Mouse (Mus musculus): ENCODE measurements around the gene Slc25a26. TPM values are rescaled to one million over a fixed set of nuclear protein-coding genes. Genes with fewer than 3 reads are reported as not detected.

Slc25a26 gene
- 7.2 and 8.9 TPM in 2 replicates for polyA plus RNA-seq (2016; fragmentation: Nextera tagmentation; extraction: Ambion mirVana)

DNA sequence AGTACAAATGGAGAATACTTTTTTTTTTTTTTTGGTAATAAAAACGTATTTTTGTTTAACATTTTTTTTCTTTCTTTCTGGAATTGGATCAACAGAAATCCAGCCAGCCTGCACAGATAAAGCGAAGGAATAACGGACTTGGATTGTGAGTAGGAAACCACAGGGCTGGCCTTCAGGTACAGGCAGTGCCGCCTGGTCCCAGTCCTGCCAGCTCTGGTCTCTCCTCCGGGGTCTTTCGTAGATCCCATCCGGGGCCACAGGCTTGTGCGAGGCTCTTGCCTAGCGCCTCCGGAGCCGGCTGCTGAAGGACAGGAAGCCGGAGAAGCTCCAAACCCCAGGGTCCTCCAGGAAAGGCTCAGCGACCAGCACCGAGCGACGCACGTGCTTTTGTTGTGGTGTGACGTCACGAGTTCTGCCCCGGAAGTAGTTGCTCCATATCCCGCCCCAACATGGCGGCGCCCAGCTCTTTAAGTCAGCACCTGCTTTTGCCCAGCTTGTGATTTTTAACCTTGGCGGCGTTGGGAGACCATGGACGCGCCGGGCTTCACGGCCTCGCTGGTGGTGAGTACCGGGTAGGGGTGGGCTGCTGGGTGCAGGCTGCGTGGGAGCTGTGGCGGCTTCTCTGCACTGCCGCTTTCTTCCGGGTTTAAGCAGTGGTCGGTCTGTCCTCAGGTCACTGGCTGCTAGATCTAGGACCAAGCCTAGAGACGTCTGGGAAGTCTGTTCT is at the start of gene Slc25a26:
Gene Slc25a26 (plus strand): TSS at position 435 of the 727 bp plus-strand sequence.
- Histone ChIP-seq H3K4me2 (replicated peaks) (peak within 1 kb of the TSS; percentile 72), H3K9ac (peak within 1 kb of the TSS; percentile 42), H3K27me3 (no peaks in the 10 kb centered on the region), H3K4me1 (peaks cover 6% of the 10 kb centered on the region), H3K27ac (no peak within 1 kb of the TSS), H3K4me3 (peak within 1 kb of the TSS; percentile 86), H3K36me3 (no peaks in the 10 kb centered on the region), H3K9me3 (no peaks in the 10 kb centered on the region)
- ATAC-seq (ENCODE audit: insufficient number of reproducible peaks, insufficient read depth, low FRiP score, low TSS enrichment): peak; percentile 84
- WGBS: under 1% methylated on average over 37 of the region's 37 CpGs

DNA sequence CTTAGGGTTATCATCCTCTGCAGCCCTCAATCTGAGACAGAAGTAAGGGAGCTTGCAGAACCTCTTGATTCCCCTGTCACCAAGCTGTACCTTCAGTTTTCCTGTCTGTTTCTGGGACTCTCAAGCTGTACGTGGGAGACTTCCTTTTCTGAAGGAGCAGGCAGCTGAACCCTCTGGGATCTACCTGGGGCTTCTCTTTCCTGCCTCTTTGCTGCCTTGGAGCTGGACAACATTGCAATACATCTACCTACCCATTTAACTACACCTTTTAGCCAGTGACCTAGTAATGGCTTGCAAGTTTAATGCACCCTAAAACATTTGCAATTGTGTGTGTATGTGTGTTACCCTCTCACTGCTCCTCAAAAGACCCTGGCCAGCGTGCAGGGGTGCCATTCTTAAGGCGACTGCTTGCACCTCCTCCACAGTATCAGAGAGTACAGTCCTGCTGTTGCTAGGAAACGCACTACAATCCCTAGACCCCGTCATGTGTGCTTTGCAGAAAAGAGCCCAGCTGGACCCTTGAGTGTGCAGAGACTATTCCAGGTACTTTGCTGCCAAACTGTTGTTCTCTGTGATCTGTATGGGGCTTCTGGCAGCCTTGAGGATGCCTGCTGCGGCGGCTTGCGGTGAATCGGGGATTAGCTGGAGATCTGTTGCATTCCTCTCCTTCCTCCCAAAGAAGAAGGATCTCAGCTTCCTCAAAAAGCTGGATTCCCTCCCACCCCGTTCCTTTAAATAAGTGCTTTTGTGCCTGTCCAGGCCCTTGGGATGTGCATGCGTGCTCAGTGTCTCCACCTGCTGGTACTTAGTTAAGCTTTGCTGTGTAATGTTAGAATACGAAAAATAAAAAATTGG is 35.9 kb upstream of the Slc25a26 start:
- H3K4me2 ChIP-seq (replicated peaks): peak overlapping the region; percentile 43
- H3K9me3 ChIP-seq: no peaks in the 10 kb centered on the region
- H3K4me3 ChIP-seq: no peak overlapping the region
- no peak overlapping the region for H3K9ac ChIP-seq
- H3K27me3 ChIP-seq: no peaks in the 10 kb centered on the region
- ATAC-seq (ENCODE audit: insufficient number of reproducible peaks, insufficient read depth, low FRiP score, low TSS enrichment): peak; percentile 67
- no peaks in the 10 kb centered on the region for H3K36me3 ChIP-seq
- H3K27ac ChIP-seq: no peak overlapping the region; the same call in 1 of the 2 replicates
- 12% methylated on average over 12 of the region's 12 CpGs for WGBS
- H3K4me1 ChIP-seq: peaks cover 7% of the 10 kb centered on the region

DNA sequence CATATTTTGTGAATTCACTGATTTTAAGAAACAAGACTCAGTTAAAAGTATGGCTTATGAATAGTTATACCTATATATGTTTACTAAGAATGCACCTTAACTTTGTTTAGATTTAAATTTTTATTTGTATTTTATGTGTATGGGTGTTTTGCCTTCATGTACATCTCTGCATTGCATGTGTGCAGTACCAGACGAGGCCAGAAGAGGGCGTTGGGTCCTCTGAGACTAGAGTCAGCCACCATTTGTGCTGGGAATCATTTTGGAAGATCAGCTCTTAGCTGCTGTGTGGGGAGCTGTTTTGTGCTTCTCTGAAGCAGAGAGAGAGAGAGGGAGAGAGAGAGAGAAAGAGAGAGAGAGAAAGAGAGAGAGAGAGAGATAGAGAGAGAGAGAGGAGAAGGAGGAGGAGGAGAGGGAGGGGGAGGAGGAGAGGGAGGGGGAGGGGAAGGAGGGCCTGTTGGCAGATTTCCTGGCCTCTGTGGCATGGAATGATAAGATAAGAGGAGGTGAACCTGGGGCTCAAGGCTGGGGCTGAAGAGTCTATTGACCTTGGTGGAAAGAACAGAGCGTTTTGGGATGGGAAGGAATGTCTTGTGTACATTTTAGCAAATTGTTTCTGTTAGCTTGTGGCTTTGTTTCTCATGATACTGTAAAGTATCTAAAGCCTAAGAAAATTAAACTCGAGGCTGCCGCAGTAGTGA is 33.5 kb upstream of the Slc25a26 start:
- H3K9me3 ChIP-seq: no peaks in the 10 kb centered on the region
- no peak for ATAC-seq (ENCODE audit: insufficient number of reproducible peaks, insufficient read depth, low FRiP score, low TSS enrichment)
- peaks cover 7% of the 10 kb centered on the region for H3K4me1 ChIP-seq
- H3K4me3 ChIP-seq: no peak overlapping the region
- H3K27ac ChIP-seq: no peak overlapping the region
- H3K36me3 ChIP-seq: no peaks in the 10 kb centered on the region
- H3K4me2 ChIP-seq (replicated peaks): no peak overlapping the region
- WGBS: 53% methylated on average over 5 of the region's 5 CpGs
- no peaks in the 10 kb centered on the region for H3K27me3 ChIP-seq
- no peak overlapping the region for H3K9ac ChIP-seq

DNA sequence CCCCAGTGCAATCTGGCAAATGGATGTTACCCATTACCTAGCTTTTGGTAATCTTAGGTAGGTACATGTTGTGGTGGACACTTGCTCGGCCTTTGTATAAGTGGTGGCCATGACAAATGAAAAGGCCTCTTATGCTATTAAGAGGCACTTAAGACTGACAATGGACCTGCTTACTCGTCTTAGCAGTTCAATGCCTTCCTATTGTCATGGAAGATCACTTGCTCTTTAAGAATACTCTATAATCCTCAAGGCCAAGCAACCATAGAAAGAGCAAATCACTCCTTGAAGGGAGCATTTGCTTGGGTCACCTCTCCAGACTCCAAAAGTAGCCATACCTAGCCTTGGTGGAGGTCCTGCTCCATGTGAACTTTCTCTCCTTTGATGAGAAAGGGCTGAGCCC is 7.4 kb upstream of the Slc25a26 start:
- Histone ChIP-seq H3K36me3 (no peaks in the 10 kb centered on the region), H3K27ac (no peak overlapping the region), H3K4me1 (no peaks in the 10 kb centered on the region), H3K27me3 (no peaks in the 10 kb centered on the region), H3K9ac (no peak overlapping the region), H3K9me3 (no peaks in the 10 kb centered on the region), H3K4me2 (replicated peaks) (no peak overlapping the region), H3K4me3 (no peak overlapping the region)
- WGBS: 66% methylated on average over 2 of the region's 2 CpGs
- no peak for ATAC-seq (ENCODE audit: insufficient number of reproducible peaks, insufficient read depth, low FRiP score, low TSS enrichment)

DNA sequence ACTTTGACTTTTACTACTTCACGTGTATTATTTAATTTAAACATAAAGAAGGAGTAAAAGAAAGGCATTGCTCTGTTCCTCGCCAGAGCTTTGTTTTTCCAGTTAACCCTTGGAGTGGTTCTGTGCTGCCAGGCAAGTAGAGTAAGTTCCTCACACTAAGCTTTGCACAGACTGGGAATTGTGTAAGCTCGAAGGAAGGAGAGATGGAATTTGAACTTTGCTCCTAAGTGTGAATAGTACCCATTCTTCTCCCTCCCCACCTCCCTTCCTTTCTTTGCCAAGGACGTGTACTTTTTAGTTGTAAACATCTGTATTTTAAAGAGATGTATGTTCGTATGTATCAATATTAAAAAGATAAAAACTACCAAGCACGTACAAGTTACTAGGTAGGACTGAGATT is 3.8 kb downstream of the Slc25a26 start:
- H3K9ac ChIP-seq: no peak overlapping the region
- no peaks in the 10 kb centered on the region for H3K27me3 ChIP-seq
- no peak overlapping the region for H3K27ac ChIP-seq
- no peak for ATAC-seq (ENCODE audit: insufficient number of reproducible peaks, insufficient read depth, low FRiP score, low TSS enrichment)
- H3K4me2 ChIP-seq (replicated peaks): no peak overlapping the region
- H3K4me1 ChIP-seq: peaks cover 6% of the 10 kb centered on the region
- H3K4me3 ChIP-seq: no peak overlapping the region
- H3K36me3 ChIP-seq: no peaks in the 10 kb centered on the region
- WGBS: 36% methylated on average over 6 of the region's 6 CpGs
- H3K9me3 ChIP-seq: no peaks in the 10 kb centered on the region

DNA sequence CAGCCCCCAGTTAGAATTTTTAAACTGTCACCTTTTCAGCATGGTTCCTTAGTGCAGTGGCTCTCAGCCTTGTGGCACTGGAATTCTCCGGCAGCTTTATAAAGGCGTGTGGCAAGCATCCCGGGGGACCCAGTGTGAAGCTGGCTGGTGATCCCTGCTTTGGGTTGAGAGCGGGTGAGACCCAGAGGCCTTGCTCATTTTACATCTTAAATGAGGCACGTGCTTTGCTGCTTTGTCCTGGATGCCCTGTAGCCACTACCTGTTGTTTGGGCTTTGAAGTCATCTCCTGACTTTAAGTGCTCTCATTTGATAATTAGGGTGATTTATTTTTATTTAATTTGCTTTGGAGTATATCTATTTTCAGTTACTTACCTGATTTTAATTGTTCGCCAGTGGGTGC is 7.8 kb downstream of the Slc25a26 start:
- no peak overlapping the region for H3K4me2 ChIP-seq (replicated peaks)
- H3K36me3 ChIP-seq: 0 out of 2 replicates have a peak, but pooled peaks cover 5% of the 10 kb centered on the region
- no peak overlapping the region for H3K27ac ChIP-seq
- ATAC-seq (ENCODE audit: insufficient number of reproducible peaks, insufficient read depth, low FRiP score, low TSS enrichment): no peak
- WGBS: 81% methylated on average over 6 of the region's 6 CpGs
- H3K4me3 ChIP-seq: no peak overlapping the region
- H3K9ac ChIP-seq: no peak overlapping the region
- no peaks in the 10 kb centered on the region for H3K4me1 ChIP-seq
- no peaks in the 10 kb centered on the region for H3K27me3 ChIP-seq
- no peaks in the 10 kb centered on the region for H3K9me3 ChIP-seq

DNA sequence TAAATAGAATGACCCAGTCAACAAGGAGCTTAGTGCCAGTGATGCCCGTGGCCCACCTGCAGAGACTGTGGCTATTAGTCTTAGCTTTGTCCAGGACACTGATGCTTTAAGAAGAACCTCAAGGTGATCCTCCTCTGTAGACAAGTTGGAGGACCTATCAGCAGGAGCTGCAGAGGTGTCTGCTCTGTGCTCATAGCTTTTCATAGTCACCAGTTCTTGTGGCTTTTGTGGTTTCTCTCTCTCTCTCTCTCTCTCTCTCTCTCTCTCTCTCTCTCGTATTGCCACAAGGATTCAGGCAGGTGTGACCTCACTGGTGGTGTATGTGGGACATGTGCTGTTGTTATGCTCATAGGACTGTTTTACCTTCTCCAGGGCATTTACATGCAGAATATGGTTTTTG is 8.7 kb downstream of the Slc25a26 start:
- no peaks in the 10 kb centered on the region for H3K9me3 ChIP-seq
- 81% methylated on average over 2 of the region's 2 CpGs for WGBS
- H3K27me3 ChIP-seq: no peaks in the 10 kb centered on the region
- H3K4me3 ChIP-seq: no peak overlapping the region
- no peak for ATAC-seq (ENCODE audit: insufficient number of reproducible peaks, insufficient read depth, low FRiP score, low TSS enrichment)
- H3K9ac ChIP-seq: no peak overlapping the region
- no peak overlapping the region for H3K27ac ChIP-seq
- no peak overlapping the region for H3K4me2 ChIP-seq (replicated peaks)
- H3K36me3 ChIP-seq: 0 out of 2 replicates have a peak, but pooled peaks cover 5% of the 10 kb centered on the region
- H3K4me1 ChIP-seq: no peaks in the 10 kb centered on the region

DNA sequence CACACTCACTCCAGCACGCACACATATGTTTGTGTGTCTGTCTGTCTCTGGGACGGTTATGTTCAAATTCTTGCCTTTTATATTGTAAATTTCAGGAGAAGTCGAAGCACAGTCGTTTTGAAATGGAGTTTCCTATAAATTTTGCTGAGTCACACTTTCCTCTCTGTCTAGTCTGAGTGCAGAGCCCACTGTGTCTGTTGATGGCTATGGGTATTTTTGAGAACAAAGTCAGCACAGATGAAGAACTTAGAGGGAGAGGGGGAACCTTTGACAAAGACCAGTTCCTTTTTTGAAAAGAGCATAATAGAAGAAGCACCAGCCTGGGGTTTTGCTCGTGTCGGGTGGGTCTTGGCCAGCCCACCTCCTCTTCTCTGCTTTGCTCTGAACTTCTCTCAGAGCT is 9.1 kb downstream of the Slc25a26 start:
- Histone ChIP-seq H3K9me3 (no peaks in the 10 kb centered on the region), H3K4me2 (replicated peaks) (no peak overlapping the region), H3K4me1 (no peaks in the 10 kb centered on the region), H3K9ac (no peak overlapping the region), H3K4me3 (no peak overlapping the region), H3K36me3 (0 out of 2 replicates have a peak, but pooled peaks cover 5% of the 10 kb centered on the region), H3K27ac (no peak overlapping the region), H3K27me3 (no peaks in the 10 kb centered on the region)
- WGBS: 83% methylated on average over 6 of the region's 6 CpGs
- no peak for ATAC-seq (ENCODE audit: insufficient number of reproducible peaks, insufficient read depth, low FRiP score, low TSS enrichment)

DNA sequence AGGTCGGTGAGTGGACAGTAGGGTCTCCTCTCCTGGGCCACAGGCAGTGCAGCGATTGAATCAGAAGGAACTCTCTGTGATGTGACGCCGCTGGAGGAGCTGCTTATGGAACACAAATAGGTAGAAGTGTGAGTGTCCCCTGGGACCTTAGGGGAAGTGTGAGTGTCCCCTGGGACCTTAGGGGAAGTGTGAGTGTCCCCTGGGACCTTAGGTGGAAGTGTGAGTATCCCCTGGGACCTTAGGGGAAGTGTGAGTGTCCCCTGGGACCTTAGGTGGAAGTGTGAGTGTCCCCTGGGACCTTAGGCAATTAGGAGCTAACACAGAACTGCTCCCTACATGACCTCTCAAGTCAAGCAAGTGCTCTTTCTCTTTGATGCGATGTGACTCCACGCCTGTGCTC is 18.0 kb downstream of the Slc25a26 start:
- Histone ChIP-seq H3K27me3 (no peaks in the 10 kb centered on the region), H3K36me3 (no peaks in the 10 kb centered on the region), H3K27ac (no peak overlapping the region), H3K9ac (no peak overlapping the region), H3K4me2 (replicated peaks) (no peak overlapping the region), H3K4me1 (no peaks in the 10 kb centered on the region), H3K4me3 (no peak overlapping the region), H3K9me3 (no peaks in the 10 kb centered on the region)
- ATAC-seq (ENCODE audit: insufficient number of reproducible peaks, insufficient read depth, low FRiP score, low TSS enrichment): no peak
- WGBS: 91% methylated on average over 6 of the region's 6 CpGs

DNA sequence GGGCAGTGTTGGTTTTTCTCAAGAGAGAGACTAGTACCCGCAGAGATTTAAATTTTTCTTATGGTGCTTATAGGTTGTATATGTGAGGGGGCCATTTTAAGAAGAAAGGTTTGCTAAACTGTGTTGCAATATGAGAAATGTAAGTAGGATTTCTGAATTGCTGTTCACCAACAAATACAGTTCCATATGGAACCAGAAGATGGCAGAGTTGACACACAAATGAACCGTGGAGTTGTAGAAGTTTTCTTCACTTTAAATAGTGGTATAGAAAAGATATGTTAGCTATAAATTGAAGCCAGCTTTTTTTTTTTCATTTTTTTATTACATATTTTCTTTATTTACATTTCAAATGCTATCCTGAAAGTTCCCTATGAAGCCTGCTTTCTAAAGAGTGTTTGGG is 24.2 kb downstream of the Slc25a26 start:
- no peak overlapping the region for H3K27ac ChIP-seq
- H3K4me1 ChIP-seq: no peaks in the 10 kb centered on the region
- no peak overlapping the region for H3K9ac ChIP-seq
- no peak overlapping the region for H3K4me3 ChIP-seq
- no peaks in the 10 kb centered on the region for H3K36me3 ChIP-seq
- 35% methylated on average over 2 of the region's 2 CpGs for WGBS
- no peak for ATAC-seq (ENCODE audit: insufficient number of reproducible peaks, insufficient read depth, low FRiP score, low TSS enrichment)
- H3K27me3 ChIP-seq: no peaks in the 10 kb centered on the region
- H3K4me2 ChIP-seq (replicated peaks): no peak overlapping the region
- H3K9me3 ChIP-seq: no peaks in the 10 kb centered on the region

DNA sequence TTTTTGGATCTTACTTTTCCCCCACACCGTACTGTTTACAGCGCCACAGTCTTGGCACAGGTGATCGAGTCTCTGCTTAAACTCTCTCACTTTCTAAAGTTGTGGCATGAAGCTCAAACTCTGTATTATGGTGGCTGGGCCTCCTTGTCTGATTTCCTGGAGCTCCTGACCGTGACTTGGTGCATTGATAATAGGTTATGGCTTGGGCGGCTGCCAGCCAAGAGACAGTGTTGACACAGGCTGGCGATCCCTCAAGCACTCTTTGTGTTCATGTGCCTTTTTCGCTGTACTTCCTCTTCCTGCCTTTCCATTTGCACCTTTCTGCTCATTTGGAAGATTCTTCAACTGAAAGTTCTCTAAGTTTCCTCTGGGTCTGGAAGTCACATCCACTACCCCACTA is 30.6 kb downstream of the Slc25a26 start:
- H3K27me3 ChIP-seq: no peaks in the 10 kb centered on the region
- no peaks in the 10 kb centered on the region for H3K4me1 ChIP-seq
- ATAC-seq (ENCODE audit: insufficient number of reproducible peaks, insufficient read depth, low FRiP score, low TSS enrichment): no peak
- WGBS: 83% methylated on average over 7 of the region's 7 CpGs
- no peaks in the 10 kb centered on the region for H3K9me3 ChIP-seq
- no peak overlapping the region for H3K27ac ChIP-seq
- H3K4me3 ChIP-seq: no peak overlapping the region
- no peak overlapping the region for H3K9ac ChIP-seq
- no peak overlapping the region for H3K4me2 ChIP-seq (replicated peaks)
- no peaks in the 10 kb centered on the region for H3K36me3 ChIP-seq

All from embryonic facial prominence, embryonic 12.5 days (tissue).